Mouse (Mus musculus): Measurements from ENCODE around the gene Tmem121b.

The Tmem121b gene

DNA sequence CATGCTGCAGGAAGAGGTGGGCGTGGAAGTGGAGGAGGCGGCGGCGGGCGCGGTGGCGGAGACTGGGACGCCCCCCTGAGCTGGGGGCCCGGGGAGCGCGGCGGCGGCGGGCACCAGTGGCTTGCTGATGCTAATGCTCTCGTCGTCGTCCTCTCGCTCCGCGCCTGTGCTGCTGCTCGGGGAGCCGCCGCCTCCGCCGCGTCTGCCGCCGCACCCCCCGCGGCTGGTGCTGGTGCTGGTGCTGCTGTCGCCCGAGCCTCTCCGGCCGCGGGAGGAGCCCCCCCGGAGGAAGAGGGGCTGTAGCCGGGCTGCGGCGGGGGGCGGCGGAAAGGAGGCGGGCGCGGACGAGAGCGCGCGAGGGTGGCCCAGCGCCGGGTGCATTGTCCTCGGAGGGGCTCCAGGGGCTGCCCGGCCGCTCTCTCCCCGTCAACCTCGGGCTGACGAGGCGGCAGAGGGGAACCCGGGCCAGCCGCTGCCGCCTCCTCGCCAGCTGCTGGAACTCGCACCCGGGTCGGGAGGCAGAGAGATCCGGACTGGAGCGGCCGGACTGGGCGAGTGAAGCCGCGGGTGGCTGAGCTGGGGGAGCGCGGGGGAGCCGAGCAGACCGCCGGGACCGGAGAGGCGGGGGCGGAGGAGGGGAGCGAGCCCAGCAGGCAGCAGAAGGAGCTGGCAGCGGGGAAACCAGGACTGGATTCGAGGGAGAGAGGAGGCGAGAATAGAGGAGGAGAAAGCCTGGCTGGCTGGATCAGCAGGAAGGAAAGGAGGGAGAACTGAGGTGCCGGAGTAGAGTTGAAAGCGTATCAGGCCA is at the start of gene Tmem121b:
TSS of gene Tmem121b (minus strand) at position 434 of the 808 bp plus-strand sequence.
- DNase-seq (ENCODE audit: low read depth in 2 of 2, low spot score in 2 of 2): no peak

DNA sequence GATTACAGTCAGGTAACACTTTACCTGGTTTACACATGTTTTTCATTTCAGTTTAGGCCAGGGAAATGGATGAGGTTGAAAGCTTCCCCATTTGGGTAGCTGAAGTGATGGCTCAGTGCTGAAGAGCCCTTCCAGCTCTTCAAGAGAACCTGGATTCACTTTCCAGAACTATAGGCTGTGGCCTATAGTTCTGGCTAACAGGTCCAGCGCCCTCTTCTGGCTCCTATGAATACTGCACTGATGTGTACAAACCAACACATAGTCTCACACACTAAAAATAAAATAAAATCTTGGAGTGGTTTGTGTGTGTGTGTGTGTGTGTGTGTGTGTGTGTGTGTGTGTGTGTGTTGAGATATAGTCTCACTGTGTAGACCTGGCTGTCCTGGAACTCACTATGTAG is 48.5 kb upstream of the Tmem121b start:
- DNase-seq (ENCODE audit: low read depth in 2 of 2, low spot score in 2 of 2): no peak

DNA sequence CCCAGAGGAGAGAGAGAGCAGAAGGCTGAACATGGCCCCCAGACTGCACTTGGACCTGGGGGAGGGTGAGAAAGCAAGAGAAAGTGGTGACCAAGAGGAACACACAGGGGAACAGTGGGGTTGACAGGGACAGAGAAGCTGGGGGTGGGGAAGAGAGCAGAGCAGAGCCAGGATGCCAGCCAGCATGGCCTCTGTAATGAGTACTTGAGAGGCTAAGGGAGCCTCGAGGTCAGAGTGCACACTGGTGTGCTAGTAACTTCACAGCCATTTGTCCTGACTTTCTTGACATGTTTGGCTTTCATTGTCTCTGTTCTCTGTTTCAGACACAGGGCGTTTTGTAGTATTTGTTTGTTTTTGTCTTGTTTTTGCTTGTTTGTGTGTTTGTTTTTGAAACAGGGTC is 47.8 kb upstream of the Tmem121b start:
- DNase-seq (ENCODE audit: low read depth in 2 of 2, low spot score in 2 of 2): no peak

DNA sequence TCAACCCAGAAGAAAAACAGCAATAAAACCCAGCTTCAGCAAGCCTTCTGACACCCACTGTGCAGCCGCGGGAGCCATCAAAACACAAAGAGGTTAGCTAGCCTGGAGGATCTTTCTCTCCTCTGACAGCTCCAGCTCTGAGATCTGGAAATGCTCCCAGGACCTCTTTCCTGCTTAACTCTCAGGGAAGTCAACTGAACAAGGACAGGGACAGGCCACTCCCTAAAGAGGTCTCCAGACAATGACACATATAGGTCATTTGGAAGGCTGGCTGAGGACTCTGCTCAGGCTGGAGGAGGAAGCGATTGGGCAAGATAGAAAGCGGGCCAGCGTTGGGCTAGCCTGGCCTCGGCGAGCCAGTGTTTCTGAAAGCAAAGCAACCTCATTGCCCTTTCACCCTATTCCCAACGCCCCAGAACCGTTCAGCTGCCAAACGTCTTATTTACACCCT is 46.2 kb upstream of the Tmem121b start:
- no peak for DNase-seq (ENCODE audit: low read depth in 2 of 2, low spot score in 2 of 2)

DNA sequence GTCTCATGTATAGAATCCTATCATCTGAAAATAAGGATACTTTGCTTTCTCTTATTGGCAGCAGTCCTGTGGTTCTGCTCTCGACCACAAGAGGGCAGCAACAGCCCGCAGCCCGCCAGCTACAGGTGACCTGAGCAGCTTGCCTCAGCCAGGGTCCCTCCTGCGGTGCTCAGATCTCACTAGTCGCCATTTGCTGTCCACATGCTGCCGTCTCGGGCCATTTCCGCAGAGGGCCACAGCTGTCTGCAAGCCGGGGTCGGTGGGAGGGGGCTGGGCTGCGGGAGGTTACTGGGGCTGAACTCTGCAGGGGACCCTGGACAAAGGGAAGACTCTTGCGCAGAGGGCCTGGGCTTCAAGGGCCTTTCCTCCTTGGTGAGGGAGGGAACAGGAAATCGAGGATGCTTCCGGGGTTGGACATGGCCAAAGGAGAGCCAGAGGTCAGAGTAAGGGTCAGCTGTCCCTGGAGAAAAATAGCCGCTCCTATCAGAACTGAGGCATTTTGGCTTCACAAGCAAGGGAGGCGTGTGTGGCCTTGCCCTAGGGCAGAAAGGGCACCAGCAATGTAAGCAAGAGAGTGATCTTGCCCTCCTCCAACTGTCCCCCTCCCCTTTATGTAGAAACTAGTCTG is 45.6 kb upstream of the Tmem121b start:
- DNase-seq (ENCODE audit: low read depth in 2 of 2, low spot score in 2 of 2): peak; percentile 50 to 65

DNA sequence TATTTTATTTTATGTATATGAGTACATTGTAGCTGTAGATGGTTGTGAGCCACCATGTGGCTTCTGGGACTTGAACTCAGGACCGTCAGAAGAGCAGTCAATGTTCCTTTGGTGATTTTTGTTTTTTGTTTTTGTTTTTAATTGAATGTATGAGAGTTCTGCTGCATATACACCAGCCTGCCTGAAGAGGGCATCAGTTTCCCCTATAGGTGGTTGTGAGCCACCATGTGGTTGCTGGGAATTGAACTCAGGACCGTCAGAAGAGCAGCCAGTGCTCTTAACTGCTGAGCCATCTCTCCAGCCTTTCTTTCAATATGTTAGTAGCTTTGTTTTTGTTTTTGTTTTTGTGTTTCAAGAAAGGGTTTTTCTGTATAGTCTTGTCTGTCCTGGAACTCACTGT is 42.7 kb upstream of the Tmem121b start:
- no peak for DNase-seq (ENCODE audit: low read depth in 2 of 2, low spot score in 2 of 2)

DNA sequence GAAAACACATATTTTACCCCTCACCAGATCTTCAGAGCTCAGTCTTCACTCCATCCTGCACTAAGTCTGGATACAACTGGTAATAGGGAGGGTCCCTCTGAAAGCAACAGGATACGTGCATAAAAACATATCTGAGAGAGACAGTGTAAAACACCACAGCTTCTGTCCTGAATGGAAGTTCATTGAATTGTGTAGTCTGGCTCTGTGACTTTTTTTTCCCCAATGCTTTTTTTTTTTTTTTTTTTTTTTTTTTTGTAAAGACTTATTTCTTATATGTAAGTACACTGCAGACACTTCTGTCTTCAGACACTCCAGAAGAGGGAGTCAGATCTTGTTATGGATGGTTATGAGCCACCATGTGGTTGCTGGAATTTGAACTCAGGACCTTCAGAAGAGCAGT is 39.0 kb upstream of the Tmem121b start:
- DNase-seq (ENCODE audit: low read depth in 2 of 2, low spot score in 2 of 2): no peak

DNA sequence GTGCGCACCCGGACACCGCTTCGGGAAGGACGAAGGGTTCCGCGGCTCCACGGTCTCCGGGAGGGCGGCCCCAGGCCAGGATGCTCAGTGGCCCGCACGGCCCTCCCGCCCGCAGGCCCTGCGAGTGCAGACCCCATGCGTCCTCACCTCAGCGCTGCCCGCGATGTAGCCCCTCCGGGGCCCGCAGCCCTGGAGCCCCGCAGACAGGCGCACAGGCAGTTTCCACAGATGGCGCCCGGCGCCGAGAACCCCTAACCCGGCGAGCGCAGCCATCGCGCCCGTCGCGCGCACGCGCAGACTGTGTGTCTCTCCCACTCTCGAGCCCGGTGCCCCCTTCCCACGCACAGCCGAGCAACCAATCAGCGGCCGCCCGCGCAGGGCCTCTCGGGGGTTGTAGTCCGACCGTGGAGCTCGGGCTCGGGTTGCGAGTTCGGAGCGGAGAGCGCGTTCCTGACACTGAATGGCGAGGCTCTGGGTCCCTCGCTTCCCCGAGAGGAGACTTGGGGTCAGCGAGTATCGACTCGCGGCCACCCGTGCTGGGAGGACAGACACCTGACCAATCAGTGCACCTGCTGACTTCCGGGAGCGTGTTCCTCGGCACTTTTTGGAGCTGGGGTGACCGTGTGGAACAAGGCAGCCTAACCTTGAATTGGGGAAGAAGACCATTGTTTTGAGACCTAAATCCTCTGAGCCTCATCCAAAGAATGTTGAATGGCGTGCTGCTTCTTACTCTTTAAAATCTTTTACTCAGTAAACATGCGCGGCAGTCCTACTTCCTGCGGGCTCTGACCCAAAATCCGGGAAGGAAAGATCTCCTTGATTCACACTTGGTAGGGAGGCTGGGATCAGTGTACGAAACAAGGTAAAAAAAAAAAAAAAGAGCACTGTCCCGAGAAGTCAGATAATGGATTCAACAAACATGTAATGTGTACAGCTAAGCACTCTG is 37.7 kb upstream of the Tmem121b start, which contains the start of gene Hdhd5:
TSS of gene Hdhd5 (minus strand) at position 300 of the 946 bp plus-strand sequence.
- peak; percentile 87 to 90 for DNase-seq (ENCODE audit: low read depth in 2 of 2, low spot score in 2 of 2)

DNA sequence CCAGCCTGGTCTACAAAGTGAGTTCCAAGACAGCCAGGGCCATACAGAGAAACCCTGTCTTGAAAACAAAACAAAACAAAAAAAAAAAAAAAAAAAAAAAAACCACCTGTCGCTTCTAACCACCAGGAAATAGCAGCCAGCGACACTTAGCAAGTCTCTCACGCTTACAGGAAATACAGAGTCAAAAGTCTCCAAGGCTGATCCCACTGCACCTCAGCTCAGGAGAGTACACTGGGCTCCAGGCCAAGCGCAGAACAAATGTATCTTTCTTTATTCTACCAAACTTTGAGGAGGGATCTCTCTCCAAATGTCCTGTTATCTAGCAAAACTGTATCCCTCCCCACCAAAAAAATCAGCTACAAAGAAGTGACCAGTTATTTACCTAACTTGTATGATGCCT is 35.5 kb upstream of the Tmem121b start:
- no peak for DNase-seq (ENCODE audit: low read depth in 2 of 2, low spot score in 2 of 2)

DNA sequence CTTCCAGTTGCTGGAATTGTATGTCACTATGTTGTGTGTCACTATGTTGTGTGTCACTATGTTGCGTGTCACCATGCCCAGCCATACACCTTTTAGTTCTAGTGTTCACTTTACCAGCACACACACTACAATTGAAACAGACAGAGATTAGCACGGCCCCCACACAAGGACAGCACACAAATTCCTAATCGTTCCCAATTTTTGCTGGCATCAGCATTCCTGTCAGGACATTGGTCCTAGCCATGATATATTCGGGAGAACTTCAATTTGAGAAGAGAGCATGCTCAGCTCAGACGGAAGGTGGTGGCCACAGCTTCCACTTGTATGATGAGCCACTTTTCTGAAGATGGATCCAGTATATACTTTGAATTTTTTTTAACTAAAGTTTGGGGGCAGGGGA is 31.2 kb upstream of the Tmem121b start:
- DNase-seq (ENCODE audit: low read depth in 2 of 2, low spot score in 2 of 2): no peak

DNA sequence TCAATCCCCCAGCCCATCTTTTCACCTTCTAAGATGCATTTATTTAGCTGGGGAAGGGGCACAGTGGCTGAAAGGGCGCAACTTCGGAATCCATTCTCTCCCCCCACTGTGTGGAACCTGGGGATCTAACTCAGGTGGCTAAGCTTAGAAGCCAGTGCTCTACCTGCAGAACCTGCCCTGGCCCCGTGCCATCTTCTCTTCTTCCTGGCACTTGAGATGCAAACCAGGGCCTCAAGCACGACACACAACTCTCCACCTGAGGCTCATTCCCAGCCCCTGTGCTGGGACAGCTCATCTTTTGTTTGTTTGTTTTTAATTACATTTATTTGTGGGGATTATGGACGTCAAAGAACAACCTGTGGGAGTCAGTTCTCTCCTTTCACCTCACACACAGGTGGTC is 26.0 kb upstream of the Tmem121b start:
- DNase-seq (ENCODE audit: low read depth in 2 of 2, low spot score in 2 of 2): no peak

DNA sequence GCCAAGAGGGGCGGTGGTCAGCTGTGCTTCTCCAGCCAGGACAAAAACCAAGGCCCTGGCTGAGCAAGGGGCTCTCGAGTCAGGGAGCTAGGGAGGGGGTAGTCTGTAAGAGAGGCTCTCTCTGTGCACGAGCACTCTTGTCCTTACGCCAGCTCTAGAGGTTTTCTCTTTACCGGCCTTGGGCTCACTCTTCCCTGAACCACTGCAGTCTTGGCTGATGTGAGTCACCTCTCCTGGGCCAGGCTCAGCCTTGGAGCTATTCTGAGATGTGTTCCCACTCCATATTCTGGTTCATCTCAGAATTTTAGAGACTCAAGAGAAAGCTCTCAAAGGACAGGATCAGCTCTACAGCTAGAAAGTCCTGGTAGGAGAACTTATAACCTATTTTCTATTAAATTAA is 23.7 kb upstream of the Tmem121b start:
- no peak for DNase-seq (ENCODE audit: low read depth in 2 of 2, low spot score in 2 of 2)

DNA sequence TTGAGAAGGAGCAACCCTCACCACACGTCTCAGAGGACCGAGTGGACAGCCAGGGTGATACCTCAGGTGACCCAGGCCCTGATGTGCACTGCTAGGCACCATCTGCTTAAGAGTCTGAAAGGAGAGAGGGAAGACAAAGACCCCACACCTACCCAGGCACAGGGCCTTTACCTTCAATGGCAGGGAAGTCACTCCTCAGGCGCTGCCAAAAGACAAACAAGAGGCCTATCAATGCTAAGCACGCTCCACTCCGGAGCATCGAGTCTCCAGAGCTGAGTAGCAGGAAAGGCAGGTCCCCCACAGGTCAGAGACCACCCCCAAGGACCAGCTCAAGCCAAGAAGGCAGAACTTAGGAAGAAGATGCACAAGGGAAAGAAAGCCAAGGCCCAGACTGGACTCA is 23.3 kb upstream of the Tmem121b start:
- DNase-seq (ENCODE audit: low read depth in 2 of 2, low spot score in 2 of 2): no peak

DNA sequence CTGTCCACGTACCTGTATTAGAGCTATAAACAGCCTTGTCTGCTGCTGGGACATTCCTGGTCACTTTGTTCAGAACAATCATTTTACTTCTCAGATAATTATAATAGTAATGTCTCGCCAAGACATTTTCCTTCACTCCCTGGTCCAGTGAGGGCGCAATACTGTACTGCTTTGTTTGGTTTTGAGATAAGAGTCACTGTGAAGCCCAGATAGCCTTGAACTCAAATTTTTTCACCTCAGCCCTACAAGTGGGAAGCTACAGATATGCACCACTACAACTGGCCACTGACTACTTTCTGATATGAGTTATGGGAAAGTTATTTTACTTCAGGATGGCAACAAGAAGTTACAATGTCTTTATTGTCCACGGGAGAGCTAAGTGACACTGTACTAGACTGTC is 22.8 kb upstream of the Tmem121b start:
- no peak for DNase-seq (ENCODE audit: low read depth in 2 of 2, low spot score in 2 of 2)

DNA sequence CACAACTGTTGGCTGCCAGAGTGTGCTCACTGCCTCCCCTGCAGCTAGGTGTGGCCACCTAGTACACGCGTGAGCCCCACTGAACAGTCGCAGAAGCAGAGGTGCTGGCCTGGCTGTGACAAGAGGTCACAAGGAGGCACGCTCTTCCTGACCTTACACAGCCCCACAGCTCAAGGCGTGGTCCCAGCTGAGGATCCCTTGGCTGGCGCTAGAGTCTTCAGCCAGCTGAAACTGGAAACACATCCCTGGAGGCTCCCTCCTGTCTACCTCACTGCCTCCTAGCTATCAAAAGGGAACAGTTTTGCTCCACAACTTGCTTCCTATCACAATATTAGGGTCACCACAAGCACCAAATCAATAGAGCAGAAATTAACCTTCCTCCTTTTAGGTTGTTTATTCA is 17.6 kb upstream of the Tmem121b start:
- DNase-seq (ENCODE audit: low read depth in 2 of 2, low spot score in 2 of 2): no peak

DNA sequence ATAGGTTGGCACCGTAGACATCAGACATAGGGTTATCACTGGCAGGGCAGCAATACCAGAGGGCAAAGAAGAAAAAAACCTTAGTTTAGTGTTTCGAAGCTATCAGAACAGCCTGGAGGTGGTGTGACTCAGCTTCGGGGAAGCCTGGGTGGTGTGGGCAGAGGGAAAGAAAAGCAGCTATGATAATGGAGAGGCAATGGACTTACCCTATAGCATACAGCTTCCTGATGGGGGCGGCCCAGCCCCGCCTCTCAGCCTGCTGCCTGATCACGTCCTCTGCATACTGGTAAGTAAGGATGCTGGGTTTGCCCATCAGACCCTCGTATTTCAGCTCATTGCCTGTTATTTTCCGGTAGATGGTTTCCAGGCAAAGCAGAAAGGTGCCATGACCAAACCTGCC is 16.8 kb upstream of the Tmem121b start:
- no peak for DNase-seq (ENCODE audit: low read depth in 2 of 2, low spot score in 2 of 2)

DNA sequence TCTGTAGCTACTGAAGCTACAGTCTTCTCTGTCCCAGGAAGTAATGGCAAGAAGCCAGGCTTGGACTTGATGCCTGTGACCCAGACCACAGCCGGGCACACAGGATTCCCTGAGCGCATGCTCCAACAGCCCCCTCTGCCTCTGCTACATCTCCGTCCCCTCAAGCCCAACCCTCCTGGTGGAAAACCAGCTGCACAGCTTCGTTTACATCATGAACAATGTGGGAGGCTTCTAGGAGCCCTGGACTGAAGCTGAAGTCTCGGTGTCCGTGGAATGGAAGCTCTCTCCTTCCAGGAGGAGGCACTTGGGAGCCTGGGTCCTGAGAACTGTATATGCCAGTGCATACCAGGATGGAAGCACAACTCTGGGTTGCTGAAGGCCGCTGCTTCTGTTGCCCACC is 16.4 kb upstream of the Tmem121b start:
- DNase-seq (ENCODE audit: low read depth in 2 of 2, low spot score in 2 of 2): no peak

DNA sequence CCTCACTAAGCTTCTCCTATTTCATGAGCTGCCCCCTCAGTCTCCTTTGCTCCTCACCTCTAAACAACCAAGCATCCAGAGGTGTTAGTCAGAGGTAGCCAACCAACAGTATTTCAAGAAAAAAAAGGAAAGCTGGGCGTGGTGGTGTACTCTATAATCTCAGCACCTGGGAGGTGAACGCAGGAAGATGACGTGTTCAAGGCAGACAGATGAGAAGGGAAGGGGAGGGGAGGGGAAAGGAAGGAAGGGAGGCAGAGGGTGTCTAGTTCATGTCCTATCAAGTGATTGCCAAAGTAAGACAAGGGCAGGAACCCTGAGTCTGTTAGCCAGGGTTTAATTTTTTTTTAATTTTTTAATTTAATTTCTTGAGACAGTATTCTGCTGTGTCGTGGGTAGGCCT is 15.0 kb upstream of the Tmem121b start:
- DNase-seq (ENCODE audit: low read depth in 2 of 2, low spot score in 2 of 2): no peak

DNA sequence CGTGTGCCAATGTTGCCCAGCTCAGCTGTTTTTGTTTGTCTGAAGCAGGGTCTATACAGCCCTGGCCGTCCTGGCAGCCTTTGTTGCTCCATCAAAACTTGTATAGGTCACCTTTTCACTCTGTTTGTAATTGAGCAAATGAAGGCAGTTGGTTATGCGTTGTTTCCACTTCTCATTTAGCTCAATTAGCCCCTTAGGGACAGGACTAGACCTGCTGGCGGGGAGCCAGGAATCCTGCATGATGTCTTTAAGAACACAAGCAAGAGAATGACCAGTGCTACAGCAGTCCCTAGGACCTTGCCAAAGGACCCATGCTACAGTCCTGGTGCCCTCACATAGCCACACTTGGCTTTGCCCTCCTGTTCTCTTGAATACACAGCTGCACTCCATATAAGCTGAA is 11.9 kb upstream of the Tmem121b start:
- no peak for DNase-seq (ENCODE audit: low read depth in 2 of 2, low spot score in 2 of 2)

DNA sequence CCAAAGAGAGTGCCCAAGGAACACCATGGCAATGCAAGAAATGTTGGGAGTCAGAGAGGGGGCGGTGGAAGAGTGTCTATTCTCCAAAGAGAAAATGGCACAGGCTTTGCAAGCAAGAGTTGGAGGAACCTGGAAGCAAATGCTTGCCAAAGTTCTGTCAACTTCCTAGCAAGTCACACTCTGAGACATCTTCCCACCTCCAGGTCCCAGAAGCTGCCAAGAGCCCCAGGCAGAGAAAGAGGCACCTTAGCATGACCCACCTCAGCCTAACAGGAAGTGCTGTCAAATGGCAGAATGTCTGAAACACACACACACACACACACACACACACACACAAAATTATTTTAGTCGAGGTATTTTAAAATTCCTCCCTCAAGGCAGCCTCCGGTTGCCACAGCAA is 10.4 kb upstream of the Tmem121b start:
- DNase-seq (ENCODE audit: low read depth in 2 of 2, low spot score in 2 of 2): no peak

DNA sequence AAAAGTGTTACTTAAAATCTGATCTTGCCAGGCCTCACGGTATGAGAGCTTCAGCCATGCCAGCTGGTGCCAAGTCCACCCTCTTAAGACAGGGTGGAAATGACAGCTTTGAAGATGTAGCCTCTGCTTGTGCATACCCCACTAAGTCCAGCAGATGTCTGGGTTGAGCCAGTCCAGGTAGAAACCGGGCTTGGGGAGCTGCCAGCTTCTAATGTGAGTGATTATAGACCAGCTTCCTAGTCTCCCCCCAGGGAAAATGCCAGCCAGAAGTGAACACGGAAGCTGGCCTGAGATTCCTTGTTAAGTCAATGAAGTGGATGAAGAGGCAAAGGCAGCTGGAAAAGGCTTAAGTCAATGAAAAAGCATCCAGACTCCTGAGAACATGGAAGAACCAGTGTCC is 2.9 kb upstream of the Tmem121b start:
- DNase-seq (ENCODE audit: low read depth in 2 of 2, low spot score in 2 of 2): no peak
